Mouse (Mus musculus): ENCODE results near the gene 2900026A02Rik. TPM values are rescaled to one million over a fixed set of nuclear protein-coding genes. Genes with fewer than 3 reads are reported as not detected.

2900026A02Rik gene
- total and polyA plus RNA-seq, 3 experiments, result not detected

- no peak overlapping the region for H3K9ac ChIP-seq (ENCODE audit: control insufficient read depth, low read depth, low read length, poor library complexity, severe bottlenecking)
- DNase-seq (ENCODE audit: low read depth, low spot score), result no peak
Observed at GRCm38 (mm10) chr5:113265637-113266036, 44.6 kb upstream of the 2900026A02Rik start.

GRCm38 (mm10) chr5:113250806-113251205 lies 29.8 kb upstream of the 2900026A02Rik start:
- no peaks in the 10 kb centered on the region for H3K9me3 ChIP-seq (replicated peaks; ENCODE audit: insufficient read depth, low read length)
- no peak overlapping the region for H3K4me3 ChIP-seq (ENCODE audit: control insufficient read depth in 1 of 2, insufficient read depth in 1 of 2, low read depth in 2 of 2, low read length in 2 of 2)
- no peaks in the 10 kb centered on the region for H3K36me3 ChIP-seq (ENCODE audit: control insufficient read depth in 1 of 2, insufficient read depth in 2 of 2, low read length in 2 of 2)
- no peak for DNase-seq (ENCODE audit: low read depth, low spot score)
- H3K9ac ChIP-seq (ENCODE audit: control insufficient read depth, low read depth, low read length, poor library complexity, severe bottlenecking), result no peak overlapping the region
- H3K4me1 ChIP-seq (ENCODE audit: control insufficient read depth in 1 of 2, insufficient read depth in 2 of 2, low read length in 2 of 2), result no peaks in the 10 kb centered on the region
- no peaks in the 10 kb centered on the region for H3K79me2 ChIP-seq (ENCODE audit: control insufficient read depth, insufficient read depth, low read length, poor library complexity)
- no peak overlapping the region for H3K27ac ChIP-seq (ENCODE audit: control insufficient read depth, low read depth, low read length)
- TF ChIP-seq MAX (IDR thresholded peaks at IDR 0.05; ENCODE audit: low read length) (no peak), NELFE (IDR thresholded peaks at IDR 0.05; ENCODE audit: low read depth, low read length) (no peak), USF1 (IDR thresholded peaks at IDR 0.05; ENCODE audit: low read depth, low read length) (no peak), CHD2 (IDR thresholded peaks at IDR 0.05; ENCODE audit: low read length) (no peak), ELF1 (IDR thresholded peaks at IDR 0.05; ENCODE audit: low read depth, low read length) (no peak), EP300 (IDR thresholded peaks at IDR 0.05; ENCODE audit: low read depth in 1 of 2, low read length in 2 of 2) (no peak), MEF2A (IDR thresholded peaks at IDR 0.05; ENCODE audit: extremely low read depth, insufficient replicate concordance, low read depth, low read length, poor library complexity, severe bottlenecking) (no peak), RAD21 (IDR thresholded peaks at IDR 0.05; ENCODE audit: low read depth, low read length) (no peak), MYC (IDR thresholded peaks at IDR 0.05; ENCODE audit: low read depth, low read length) (no peak), UBTF (IDR thresholded peaks at IDR 0.05; ENCODE audit: borderline replicate concordance, insufficient read depth, low read depth, low read length) (no peak), MYB (IDR thresholded peaks at IDR 0.05; ENCODE audit: low read depth, low read length) (no peak), ETS1 (IDR thresholded peaks at IDR 0.05; ENCODE audit: low read depth, low read length) (no peak)
- H3K27me3 ChIP-seq (ENCODE audit: control insufficient read depth in 1 of 2, insufficient read depth in 2 of 2, low read length in 2 of 2), result no peaks in the 10 kb centered on the region

More at GRCm38 (mm10) chr5:113265637-113266036, 44.6 kb upstream of the 2900026A02Rik start:
- no peaks in the 10 kb centered on the region for H3K27me3 ChIP-seq (ENCODE audit: control insufficient read depth in 1 of 2, insufficient read depth in 2 of 2, low read length in 2 of 2)
- H3K9me3 ChIP-seq (replicated peaks; ENCODE audit: insufficient read depth, low read length), result no peaks in the 10 kb centered on the region
- no peak overlapping the region for H3K4me3 ChIP-seq (ENCODE audit: control insufficient read depth in 1 of 2, insufficient read depth in 1 of 2, low read depth in 2 of 2, low read length in 2 of 2)
- no peaks in the 10 kb centered on the region for H3K79me2 ChIP-seq (ENCODE audit: control insufficient read depth, insufficient read depth, low read length, poor library complexity)
- H3K36me3 ChIP-seq (ENCODE audit: control insufficient read depth in 1 of 2, insufficient read depth in 2 of 2, low read length in 2 of 2), result no peaks in the 10 kb centered on the region
- no peaks in the 10 kb centered on the region for H3K4me1 ChIP-seq (ENCODE audit: control insufficient read depth in 1 of 2, insufficient read depth in 2 of 2, low read length in 2 of 2)
- TF ChIP-seq TAL1 (IDR thresholded peaks at IDR 0.05; ENCODE audit: low read length), result no peak
- TF ChIP-seq MAX (IDR thresholded peaks at IDR 0.05; ENCODE audit: low read length), result no peak
- no peak for TF ChIP-seq ZC3H11A (IDR thresholded peaks at IDR 0.05; ENCODE audit: low read depth, low read length)
- TF ChIP-seq GATA1 (IDR thresholded peaks at IDR 0.05; ENCODE audit: low read depth, low read length), result no peak
- TF ChIP-seq ZNF384 (IDR thresholded peaks at IDR 0.05; ENCODE audit: low read depth, low read length), result no peak
- no peak for TF ChIP-seq SIN3A (IDR thresholded peaks at IDR 0.05; ENCODE audit: low read length)
- no peak for TF ChIP-seq TCF12 (IDR thresholded peaks at IDR 0.05; ENCODE audit: low read depth, low read length)
- TF ChIP-seq MYB (IDR thresholded peaks at IDR 0.05; ENCODE audit: low read depth, low read length), result no peak
- no peak for TF ChIP-seq NRF1 (IDR thresholded peaks at IDR 0.05; ENCODE audit: insufficient read depth, low read depth, low read length, poor library complexity, severe bottlenecking)
- no peak for TF ChIP-seq E2F4 (IDR thresholded peaks at IDR 0.05; ENCODE audit: borderline replicate concordance, low read depth, low read length)
- TF ChIP-seq MAZ (IDR thresholded peaks at IDR 0.05; ENCODE audit: low read depth, low read length), result no peak
- no peak for TF ChIP-seq MXI1 (IDR thresholded peaks at IDR 0.05; ENCODE audit: low read depth, low read length)
- no peak for TF ChIP-seq EP300 (IDR thresholded peaks at IDR 0.05; ENCODE audit: low read depth in 1 of 2, low read length in 2 of 2)
- TF ChIP-seq CHD1 (IDR thresholded peaks at IDR 0.05; ENCODE audit: low read depth, low read length), result no peak
- TF ChIP-seq RAD21 (IDR thresholded peaks at IDR 0.05; ENCODE audit: low read depth, low read length), result no peak
- TF ChIP-seq TBP (IDR thresholded peaks at IDR 0.05; ENCODE audit: low read depth, low read length), result no peak
- no peak for TF ChIP-seq ETS1 (IDR thresholded peaks at IDR 0.05; ENCODE audit: low read depth, low read length)
- TF ChIP-seq USF1 (IDR thresholded peaks at IDR 0.05; ENCODE audit: low read depth, low read length), result no peak
- TF ChIP-seq USF2 (IDR thresholded peaks at IDR 0.05; ENCODE audit: borderline replicate concordance in 1 of 2, insufficient read depth in 1 of 2, low read depth in 1 of 2, low read length in 2 of 2), result no peak
- H3K27ac ChIP-seq (ENCODE audit: control insufficient read depth, low read depth, low read length), result no peak overlapping the region
